Mouse (Mus musculus): ENCODE results near the gene Tmed10. TPM values are rescaled to one million over a fixed set of nuclear protein-coding genes. Genes with fewer than 3 reads are reported as not detected.

Gene Tmed10
- polyA plus RNA-seq, 1 experiment from 2014 or later: 266 TPM

GRCm38 (mm10) chr12:85304725-85305124 is 69.9 kb downstream of the Tmed10 start:
- Histone ChIP-seq H3K9me3 (ENCODE audit: control insufficient read depth, low read length) (no peaks in the 10 kb centered on the region), H3K4me1 (ENCODE audit: control insufficient read depth, insufficient read depth, low read length) (no peaks in the 10 kb centered on the region), H3K4me2 (no peak overlapping the region), H3K27ac (ENCODE audit: low read depth, low read length) (no peak overlapping the region), H3K9ac (ENCODE audit: low read length) (no peak overlapping the region), H3K27me3 (ENCODE audit: control insufficient read depth, insufficient read depth, low read length) (no peaks in the 10 kb centered on the region), H3K4me3 (ENCODE audit: low read depth, low read length) (no peak overlapping the region), H3K36me3 (ENCODE audit: control insufficient read depth, insufficient read depth, low read length) (peaks cover 29% of the 10 kb centered on the region)
- DNase-seq (ENCODE audit: low spot score, missing footprints) (no peak), ATAC-seq (ENCODE audit: low FRiP score) (no peak)
- 80% methylated on average over 4 of the region's 4 CpGs for WGBS

GRCm38 (mm10) chr12:85303256-85303655 is 71.4 kb downstream of the Tmed10 start:
- Histone ChIP-seq H3K4me2 (no peak overlapping the region), H3K4me1 (ENCODE audit: control insufficient read depth, insufficient read depth, low read length) (no peaks in the 10 kb centered on the region), H3K36me3 (ENCODE audit: control insufficient read depth, insufficient read depth, low read length) (peaks cover 23% of the 10 kb centered on the region), H3K27ac (ENCODE audit: low read depth, low read length) (no peak overlapping the region), H3K9me3 (ENCODE audit: control insufficient read depth, low read length) (no peaks in the 10 kb centered on the region), H3K9ac (ENCODE audit: low read length) (no peak overlapping the region), H3K4me3 (ENCODE audit: low read depth, low read length) (no peak overlapping the region), H3K27me3 (ENCODE audit: control insufficient read depth, insufficient read depth, low read length) (no peaks in the 10 kb centered on the region)
- ATAC-seq (ENCODE audit: low FRiP score) (no peak), DNase-seq (ENCODE audit: low spot score, missing footprints) (no peak)
- 80% methylated on average over 2 of the region's 2 CpGs for WGBS

- H3K36me3 ChIP-seq (ENCODE audit: control insufficient read depth, insufficient read depth, low read length): peaks cover 12% of the 10 kb centered on the region
These were observed 75.8 kb downstream of the Tmed10 start for GRCm38 (mm10) chr12:85298835-85299180.

GRCm38 (mm10) chr12:85298127-85298834 is 76.4 kb downstream of the Tmed10 start:
- Histone ChIP-seq H3K9ac (ENCODE audit: low read length) (no peak overlapping the region), H3K27ac (ENCODE audit: low read depth, low read length) (no peak overlapping the region), H3K9me3 (ENCODE audit: control insufficient read depth, low read length) (no peaks in the 10 kb centered on the region), H3K27me3 (ENCODE audit: control insufficient read depth, insufficient read depth, low read length) (no peaks in the 10 kb centered on the region), H3K4me3 (ENCODE audit: low read depth, low read length) (no peak overlapping the region), H3K4me1 (ENCODE audit: control insufficient read depth, insufficient read depth, low read length) (no peaks in the 10 kb centered on the region), H3K4me2 (no peak overlapping the region), H3K36me3 (ENCODE audit: control insufficient read depth, insufficient read depth, low read length) (peaks cover 10% of the 10 kb centered on the region)
- DNase-seq (ENCODE audit: low spot score, missing footprints) (peak; percentile 80), ATAC-seq (ENCODE audit: low FRiP score) (no peak)
- WGBS: 87% methylated on average over 11 of the region's 11 CpGs

More at GRCm38 (mm10) chr12:85298835-85299180, 75.8 kb downstream of the Tmed10 start:
- H3K4me2 ChIP-seq: no peak overlapping the region
- H3K27me3 ChIP-seq (ENCODE audit: control insufficient read depth, insufficient read depth, low read length): no peaks in the 10 kb centered on the region
- no peak overlapping the region for H3K9ac ChIP-seq (ENCODE audit: low read length)
- ATAC-seq (ENCODE audit: low FRiP score) (no peak), DNase-seq (ENCODE audit: low spot score, missing footprints) (peak; percentile 65)
- no peaks in the 10 kb centered on the region for H3K4me1 ChIP-seq (ENCODE audit: control insufficient read depth, insufficient read depth, low read length)
- 91% methylated on average over 1 of the region's 1 CpGs for WGBS
- H3K4me3 ChIP-seq (ENCODE audit: low read depth, low read length): no peak overlapping the region
- H3K27ac ChIP-seq (ENCODE audit: low read depth, low read length): no peak overlapping the region
- no peaks in the 10 kb centered on the region for H3K9me3 ChIP-seq (ENCODE audit: control insufficient read depth, low read length)

GRCm38 (mm10) chr12:85297345-85297997 is 77.2 kb downstream of the Tmed10 start:
- Histone ChIP-seq H3K27ac (ENCODE audit: low read depth, low read length) (no peak overlapping the region), H3K9ac (ENCODE audit: low read length) (no peak overlapping the region), H3K4me2 (no peak overlapping the region), H3K4me3 (ENCODE audit: low read depth, low read length) (no peak overlapping the region), H3K9me3 (ENCODE audit: control insufficient read depth, low read length) (no peaks in the 10 kb centered on the region), H3K27me3 (ENCODE audit: control insufficient read depth, insufficient read depth, low read length) (no peaks in the 10 kb centered on the region), H3K4me1 (ENCODE audit: control insufficient read depth, insufficient read depth, low read length) (no peaks in the 10 kb centered on the region), H3K36me3 (ENCODE audit: control insufficient read depth, insufficient read depth, low read length) (peaks cover 8% of the 10 kb centered on the region)
- ATAC-seq (ENCODE audit: low FRiP score) (no peak), DNase-seq (ENCODE audit: low spot score, missing footprints) (peak; percentile 84)
- 84% methylated on average over 10 of the region's 10 CpGs for WGBS

GRCm38 (mm10) chr12:85296915-85297314 is 77.7 kb downstream of the Tmed10 start:
- ATAC-seq (ENCODE audit: low FRiP score): no peak
- DNase-seq (ENCODE audit: low spot score, missing footprints): peak; percentile 83
- Histone ChIP-seq H3K9ac (ENCODE audit: low read length) (no peak overlapping the region), H3K27ac (ENCODE audit: low read depth, low read length) (no peak overlapping the region), H3K27me3 (ENCODE audit: control insufficient read depth, insufficient read depth, low read length) (no peaks in the 10 kb centered on the region), H3K4me3 (ENCODE audit: low read depth, low read length) (no peak overlapping the region), H3K4me1 (ENCODE audit: control insufficient read depth, insufficient read depth, low read length) (no peaks in the 10 kb centered on the region), H3K4me2 (no peak overlapping the region), H3K9me3 (ENCODE audit: control insufficient read depth, low read length) (no peaks in the 10 kb centered on the region), H3K36me3 (ENCODE audit: control insufficient read depth, insufficient read depth, low read length) (peaks cover 5% of the 10 kb centered on the region)
- WGBS: 92% methylated on average over 5 of the region's 5 CpGs

- DNase-seq (ENCODE audit: low spot score, missing footprints) (no peak), ATAC-seq (ENCODE audit: low FRiP score) (no peak)
- WGBS: 91% methylated on average over 2 of the region's 2 CpGs
- no peaks in the 10 kb centered on the region for H3K4me1 ChIP-seq (ENCODE audit: control insufficient read depth, insufficient read depth, low read length)
- H3K4me3 ChIP-seq (ENCODE audit: low read depth, low read length): no peak overlapping the region
- H3K4me2 ChIP-seq: no peak overlapping the region
- H3K9ac ChIP-seq (ENCODE audit: low read length): no peak overlapping the region
- no peaks in the 10 kb centered on the region for H3K9me3 ChIP-seq (ENCODE audit: control insufficient read depth, low read length)
- H3K27me3 ChIP-seq (ENCODE audit: control insufficient read depth, insufficient read depth, low read length): no peaks in the 10 kb centered on the region
- H3K36me3 ChIP-seq (ENCODE audit: control insufficient read depth, insufficient read depth, low read length): peaks cover 3% of the 10 kb centered on the region; the same call in 1 of the 2 replicates
- H3K27ac ChIP-seq (ENCODE audit: low read depth, low read length): no peak overlapping the region
These were observed 79.1 kb downstream of the Tmed10 start for GRCm38 (mm10) chr12:85295506-85295905.

GRCm38 (mm10) chr12:85292906-85293305 is 81.7 kb downstream of the Tmed10 start:
- Histone ChIP-seq H3K9ac (ENCODE audit: low read length) (no peak overlapping the region), H3K27me3 (ENCODE audit: control insufficient read depth, insufficient read depth, low read length) (no peaks in the 10 kb centered on the region), H3K36me3 (ENCODE audit: control insufficient read depth, insufficient read depth, low read length) (no peaks in the 10 kb centered on the region), H3K4me2 (no peak overlapping the region), H3K9me3 (ENCODE audit: control insufficient read depth, low read length) (no peaks in the 10 kb centered on the region), H3K4me1 (ENCODE audit: control insufficient read depth, insufficient read depth, low read length) (peaks cover 4% of the 10 kb centered on the region; the same call in 1 of the 2 replicates), H3K27ac (ENCODE audit: low read depth, low read length) (no peak overlapping the region), H3K4me3 (ENCODE audit: low read depth, low read length) (no peak overlapping the region)
- ATAC-seq (ENCODE audit: low FRiP score) (no peak), DNase-seq (ENCODE audit: low spot score, missing footprints) (no peak)

- peaks cover 4% of the 10 kb centered on the region; the same call in 1 of the 2 replicates for H3K4me1 ChIP-seq (ENCODE audit: control insufficient read depth, insufficient read depth, low read length)
- no peak overlapping the region for H3K9ac ChIP-seq (ENCODE audit: low read length)
- H3K27me3 ChIP-seq (ENCODE audit: control insufficient read depth, insufficient read depth, low read length): no peaks in the 10 kb centered on the region
- no peaks in the 10 kb centered on the region for H3K36me3 ChIP-seq (ENCODE audit: control insufficient read depth, insufficient read depth, low read length)
- ATAC-seq (ENCODE audit: low FRiP score) (no peak), DNase-seq (ENCODE audit: low spot score, missing footprints) (peak; percentile 54)
- no peak overlapping the region for H3K4me2 ChIP-seq
- 83% methylated on average over 6 of the region's 6 CpGs for WGBS
- no peak overlapping the region for H3K4me3 ChIP-seq (ENCODE audit: low read depth, low read length)
- H3K9me3 ChIP-seq (ENCODE audit: control insufficient read depth, low read length): no peaks in the 10 kb centered on the region
- H3K27ac ChIP-seq (ENCODE audit: low read depth, low read length): no peak overlapping the region
These were observed 82.4 kb downstream of the Tmed10 start for GRCm38 (mm10) chr12:85292288-85292687.
